Mouse (Mus musculus) thymus, adult 2 months (tissue): ENCODE measurements around the gene Samd15. TPM values are rescaled to one million over a fixed set of nuclear protein-coding genes. Genes with fewer than 3 reads are reported as not detected.
A peak's percentile ranks its signal among the peaks of the same experiment; 100 is the strongest.

ENCODE experiments used
- DNase-seq: peaks from one replicate; pipeline ENCODE4 v3.0.0; 2021
- H3K27ac ChIP-seq: fragments of 200-500 bp; 2 replicates; pipeline ENCODE4 v1.5.1; 2012; ENCODE audit warnings: low read length, control low read depth; ENCODE audit not compliant: control insufficient read depth, insufficient read depth
- H3K27me3 ChIP-seq: fragments of 200-500 bp; 2 replicates; pipeline ENCODE4 v1.6.1; 2012; ENCODE audit warnings: mild to moderate bottlenecking, low read length, moderate library complexity, mixed read lengths; ENCODE audit not compliant: control insufficient read depth, insufficient read depth
- H3K36me3 ChIP-seq: fragments of 200-500 bp; 2 replicates; pipeline ENCODE4 v1.6.1; 2012; ENCODE audit warnings: mild to moderate bottlenecking, low read length, moderate library complexity; ENCODE audit not compliant: control insufficient read depth, insufficient read depth
- H3K4me1 ChIP-seq: fragments of 200-500 bp; replicated peaks from 2 replicates; pipeline ENCODE4 v1.6.1; 2012; ENCODE audit warnings: low read length; ENCODE audit not compliant: control insufficient read depth, insufficient read depth
- H3K4me3 ChIP-seq: fragments of 200-500 bp; 2 replicates; pipeline ENCODE4 v1.5.1; 2012; ENCODE audit warnings: mild to moderate bottlenecking, low read length, control low read depth, moderate library complexity; ENCODE audit not compliant: control insufficient read depth, insufficient read depth
- CTCF ChIP-seq: fragments of 200-500 bp; IDR thresholded peaks from 2 replicates; pipeline ENCODE4 v1.5.1; 2012; ENCODE audit warnings: mild to moderate bottlenecking, control low read depth, low read length, moderate library complexity, borderline replicate concordance; ENCODE audit not compliant: control insufficient read depth, poor library complexity, insufficient read depth; ENCODE audit errors: extremely low read depth
- POLR2A ChIP-seq: fragments of 200-500 bp; IDR thresholded peaks from 2 replicates; pipeline ENCODE4 v1.6.1; 2012; ENCODE audit warnings: mild to moderate bottlenecking, low read length, control low read depth, moderate library complexity; ENCODE audit not compliant: control insufficient read depth, poor library complexity, insufficient read depth; ENCODE audit errors: extremely low read depth
- WGBS: fragments of 180-500 bp; shearing (Covaris S2); methylation state at CpG from one replicate; pipeline ENCODE4 v1.1.7; 2018; 5-methylcytosine and 5-hydroxymethylcytosine counted together
- polyA plus RNA-seq: library from polyadenylated mRNA; depleted of rRNA; stranded (reverse); fragments of >200 nt; gene quantifications from 2 replicates; pipeline ENCODE4 v1.2.3, GENCODE M21; 2012

The Samd15 gene
- polyA plus RNA-seq, 1 experiment: 0.49 TPM

GRCm38 (mm10) chr12:87175194-87175946 lies 24.2 kb upstream of the Samd15 start:
- no peak for DNase-seq

GRCm38 (mm10) chr12:87177631-87178030 lies 21.9 kb upstream of the Samd15 start:
- no peak for TF ChIP-seq POLR2A
- no peak for TF ChIP-seq CTCF
- Histone ChIP-seq H3K4me3 (no peak overlapping the region), H3K36me3 (no peaks in the 10 kb centered on the region), H3K27me3 (no peaks in the 10 kb centered on the region), H3K4me1 (no peaks in the 10 kb centered on the region), H3K27ac (no peak overlapping the region)
- DNase-seq: no peak
- WGBS: 97% methylated on average over 4 of the region's 4 CpGs

More at GRCm38 (mm10) chr12:87175194-87175946, 24.2 kb upstream of the Samd15 start:
- H3K27me3 ChIP-seq: no peaks in the 10 kb centered on the region
- WGBS: 88% methylated on average over 4 of the region's 4 CpGs
- H3K27ac ChIP-seq: no peak overlapping the region
- H3K36me3 ChIP-seq: 0 out of 2 replicates have a peak, but pooled peaks cover 6% of the 10 kb centered on the region
- TF ChIP-seq CTCF: no peak
- TF ChIP-seq POLR2A: no peak
- no peaks in the 10 kb centered on the region for H3K4me1 ChIP-seq
- H3K4me3 ChIP-seq: no peak overlapping the region

GRCm38 (mm10) chr12:87193008-87193407 lies 6.5 kb upstream of the Samd15 start:
- TF ChIP-seq POLR2A (no peak), CTCF (no peak)
- WGBS: 38% methylated on average over 3 of the region's 3 CpGs
- Histone ChIP-seq H3K27ac (no peak overlapping the region), H3K4me3 (no peak overlapping the region), H3K4me1 (peaks cover 2% of the 10 kb centered on the region; the same call in 1 of the 2 replicates), H3K36me3 (no peaks in the 10 kb centered on the region), H3K27me3 (no peaks in the 10 kb centered on the region)
- no peak for DNase-seq

GRCm38 (mm10) chr12:87195069-87195468 lies 4.5 kb upstream of the Samd15 start:
- Histone ChIP-seq H3K27ac (no peak overlapping the region), H3K4me1 (peaks cover 7% of the 10 kb centered on the region), H3K36me3 (no peaks in the 10 kb centered on the region), H3K27me3 (no peaks in the 10 kb centered on the region), H3K4me3 (no peak overlapping the region)
- 100% methylated on average over 1 of the region's 1 CpGs for WGBS
- DNase-seq: no peak
- TF ChIP-seq POLR2A (no peak), CTCF (no peak)

GRCm38 (mm10) chr12:87196310-87196709 lies 3.2 kb upstream of the Samd15 start:
- H3K27ac ChIP-seq: no peak overlapping the region
- peaks cover 9% of the 10 kb centered on the region for H3K4me1 ChIP-seq
- no peaks in the 10 kb centered on the region for H3K36me3 ChIP-seq
- H3K27me3 ChIP-seq: no peaks in the 10 kb centered on the region
- TF ChIP-seq POLR2A: no peak
- no peak for DNase-seq
- H3K4me3 ChIP-seq: no peak overlapping the region

GRCm38 (mm10) chr12:87198792-87199191 lies 731 bp upstream of the Samd15 start:
- WGBS: 65% methylated on average over 6 of the region's 6 CpGs
- Histone ChIP-seq H3K4me3 (no peak overlapping the region), H3K27ac (no peak overlapping the region), H3K4me1 (peaks cover 7% of the 10 kb centered on the region), H3K27me3 (no peaks in the 10 kb centered on the region), H3K36me3 (no peaks in the 10 kb centered on the region)
- DNase-seq: no peak
- no peak for TF ChIP-seq POLR2A
- TF ChIP-seq CTCF: no peak

- Histone ChIP-seq H3K36me3 (no peaks in the 10 kb centered on the region), H3K4me3 (peak within 1 kb of the TSS; percentile 85), H3K27me3 (no peaks in the 10 kb centered on the region), H3K4me1 (peaks cover 7% of the 10 kb centered on the region), H3K27ac (no peak within 1 kb of the TSS)
- DNase-seq: peak; percentile 87
- TF ChIP-seq CTCF (no peak), POLR2A (no peak)
- 1% methylated on average over 70 of the region's 70 CpGs for WGBS
Measured at GRCm38 (mm10) chr12:87199973-87200586, 557 bp downstream of the Samd15 start, which contains the start of gene Tmed8. Gene Tmed8, minus strand, starts transcription at chr12:87200454.
